Mouse (Mus musculus): ENCODE results near the gene Csf2ra.

- no peak for TF ChIP-seq EP300 (IDR thresholded peaks at IDR 0.05; ENCODE audit: low read depth)
- TF ChIP-seq CTCF (IDR thresholded peaks at IDR 0.05; ENCODE audit: low read depth), result no peak
Observed at GRCm38 (mm10) chr19:61266246-61266615, 38.0 kb upstream of the Csf2ra start.
